Mouse (Mus musculus): Measurements from ENCODE around the gene Ddx17.

The Ddx17 gene

DNA sequence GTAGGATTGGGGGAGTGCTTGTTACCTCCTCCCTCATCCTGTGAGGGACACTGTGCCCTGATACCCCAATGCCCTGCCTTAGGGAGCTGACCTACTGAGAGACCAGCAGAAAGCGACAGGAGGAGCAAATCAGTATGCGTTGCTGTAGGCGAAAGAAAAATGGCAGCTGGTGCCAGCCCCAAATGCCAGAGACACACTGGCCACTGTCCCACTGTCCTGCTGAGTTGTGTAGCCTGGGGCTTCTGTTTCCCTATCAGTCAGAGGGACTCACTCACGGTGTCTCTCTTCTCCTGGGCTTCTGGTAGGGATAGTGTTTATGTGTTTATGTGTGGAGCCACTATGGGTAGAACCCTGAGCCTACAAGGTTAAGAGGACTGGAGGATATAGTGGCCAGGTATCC, 28.8 kb downstream of the Ddx17 start:
- DNase-seq: no peak

DNA sequence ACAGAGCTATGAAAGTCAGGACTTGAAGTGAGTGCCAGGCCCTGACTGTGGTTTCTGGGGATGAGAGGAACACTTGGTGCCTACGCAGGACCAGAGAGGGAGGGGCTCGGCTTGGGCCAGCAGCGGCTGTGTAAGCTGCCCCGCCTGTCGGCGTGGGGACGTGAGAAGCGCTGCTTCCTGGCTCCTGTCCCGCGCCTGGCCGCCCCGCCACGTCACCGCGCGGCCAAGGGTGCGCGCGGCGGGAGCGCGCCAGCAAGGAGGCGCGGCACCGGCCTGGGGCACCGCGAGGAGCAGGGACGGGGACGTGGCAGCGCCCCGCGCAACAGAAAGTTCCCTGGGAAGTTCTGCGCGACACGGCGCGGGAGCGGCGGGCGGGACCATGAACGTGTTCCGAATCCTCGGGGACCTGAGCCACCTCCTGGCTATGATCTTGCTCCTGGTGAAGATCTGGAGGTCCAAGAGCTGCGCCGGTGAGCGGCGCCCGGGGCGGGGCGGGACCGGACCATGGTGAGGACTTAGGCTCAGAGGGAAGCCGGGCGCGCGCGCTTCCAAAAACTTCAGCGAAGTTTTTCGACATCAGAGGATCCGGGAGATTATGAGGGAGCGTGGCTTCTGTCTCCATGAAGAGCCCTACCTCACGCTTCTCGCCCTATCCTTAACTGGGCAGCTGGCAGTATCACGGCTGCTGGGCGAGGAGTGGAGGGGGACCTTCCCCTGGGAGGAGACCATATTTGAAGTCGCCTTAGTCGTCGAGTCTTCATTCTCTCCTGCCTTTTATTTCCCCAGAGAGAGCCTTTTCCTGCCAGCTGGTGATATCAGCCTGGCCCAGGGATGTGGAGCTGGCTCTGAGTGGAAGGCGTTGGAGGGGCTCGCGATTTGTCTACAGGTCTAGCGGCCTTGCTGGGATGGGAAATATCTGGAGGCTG, 30.1 kb downstream of the Ddx17 start, which contains the start of gene Kdelr3:
Kdelr3 (plus strand) TSS at position 241 of the 926 bp plus-strand sequence.
- DNase-seq: peak; percentile 41

DNA sequence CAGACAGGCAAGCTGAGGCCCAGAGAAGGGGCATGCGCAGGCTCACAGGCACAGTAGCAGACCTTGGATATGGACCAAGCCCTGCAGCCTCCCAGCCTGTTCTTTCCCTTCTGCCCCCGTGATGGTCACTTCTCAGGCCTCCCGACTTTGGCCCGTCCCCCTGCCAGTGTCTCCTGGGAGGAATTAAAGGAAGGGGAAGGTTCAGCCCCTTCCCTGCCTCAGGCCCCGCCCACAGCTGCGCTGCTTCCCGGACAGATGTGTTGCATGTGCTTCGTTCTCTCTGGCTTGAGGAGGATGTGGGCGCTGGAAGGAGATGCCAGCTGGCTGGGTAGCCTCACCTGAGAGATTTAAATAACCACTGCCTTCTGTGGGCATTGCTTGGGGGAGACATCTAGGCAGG, 32.6 kb downstream of the Ddx17 start:
- no peak for DNase-seq

DNA sequence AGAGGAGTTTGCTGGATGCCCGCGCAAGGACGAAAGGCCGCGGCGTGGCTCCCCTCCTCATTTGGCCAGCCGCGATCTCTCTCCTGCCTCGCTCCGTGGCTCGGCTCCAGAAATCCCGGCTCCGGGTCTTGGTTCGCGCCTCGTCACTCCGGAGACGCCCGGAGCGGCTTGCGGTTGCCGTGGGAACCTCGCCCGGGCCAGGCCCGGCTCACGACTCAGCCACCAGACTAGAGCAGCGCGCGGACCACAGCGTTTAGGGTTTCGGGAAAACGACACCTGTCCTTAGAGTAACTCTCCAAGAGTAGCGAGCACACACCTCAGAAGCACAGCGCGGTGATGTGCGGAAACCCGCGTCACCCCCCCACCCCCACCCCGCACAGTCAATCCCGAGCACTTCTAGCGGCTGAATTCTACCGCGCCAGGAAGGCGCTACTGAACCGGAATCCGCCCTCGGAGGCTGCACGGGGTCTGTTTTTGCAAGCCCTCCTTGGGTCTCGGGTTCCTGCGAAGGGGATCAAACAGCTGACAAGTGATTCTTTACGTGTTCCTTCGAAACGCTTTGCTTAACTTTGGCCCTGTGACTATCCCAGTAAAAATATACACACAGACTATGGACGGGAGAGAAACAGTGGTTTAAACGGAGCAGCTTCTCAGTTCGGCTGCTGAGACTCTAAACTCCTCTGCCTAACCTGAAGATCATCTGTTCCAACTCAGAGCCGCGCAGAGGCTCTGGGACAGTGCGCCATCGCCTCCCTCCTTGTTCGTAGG, 34.8 kb downstream of the Ddx17 start:
- DNase-seq: peak; percentile 72

DNA sequence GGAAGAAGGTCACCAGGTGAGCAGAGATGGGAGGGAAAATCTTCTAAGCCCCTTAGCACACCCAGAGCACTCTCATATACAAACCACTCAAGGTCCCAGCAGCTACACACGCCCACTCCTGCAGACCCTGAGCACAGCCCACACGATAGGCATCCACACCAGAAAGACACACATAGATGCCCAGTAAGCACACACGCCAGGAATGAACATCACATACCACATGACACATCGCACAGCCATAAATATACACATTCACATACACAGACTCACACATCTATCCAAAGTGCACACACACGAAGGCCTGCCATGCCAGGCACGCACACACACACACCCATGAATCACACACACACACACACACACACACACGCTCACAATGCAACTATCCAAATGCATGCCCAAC, 36.1 kb downstream of the Ddx17 start:
- DNase-seq: no peak

DNA sequence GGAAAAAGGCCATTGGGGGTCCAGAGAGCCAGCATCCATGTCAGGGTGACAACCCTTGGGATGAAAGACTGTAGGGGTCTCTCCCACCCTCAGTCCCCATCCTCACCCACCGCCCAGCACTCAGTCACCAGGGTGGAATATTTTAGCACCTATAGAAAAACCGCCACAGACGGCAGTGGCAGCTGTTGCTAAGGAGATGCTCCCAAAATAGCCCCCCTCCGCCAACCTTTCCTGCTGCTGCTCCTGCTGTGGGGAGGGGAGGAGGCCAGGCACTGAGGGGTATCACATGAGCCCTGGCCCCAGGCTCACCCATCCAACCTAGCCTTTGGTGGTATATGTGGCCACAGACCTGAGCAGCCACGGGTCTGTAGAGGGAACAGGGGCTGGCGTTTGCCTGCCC, 36.5 kb downstream of the Ddx17 start:
- DNase-seq: no peak

DNA sequence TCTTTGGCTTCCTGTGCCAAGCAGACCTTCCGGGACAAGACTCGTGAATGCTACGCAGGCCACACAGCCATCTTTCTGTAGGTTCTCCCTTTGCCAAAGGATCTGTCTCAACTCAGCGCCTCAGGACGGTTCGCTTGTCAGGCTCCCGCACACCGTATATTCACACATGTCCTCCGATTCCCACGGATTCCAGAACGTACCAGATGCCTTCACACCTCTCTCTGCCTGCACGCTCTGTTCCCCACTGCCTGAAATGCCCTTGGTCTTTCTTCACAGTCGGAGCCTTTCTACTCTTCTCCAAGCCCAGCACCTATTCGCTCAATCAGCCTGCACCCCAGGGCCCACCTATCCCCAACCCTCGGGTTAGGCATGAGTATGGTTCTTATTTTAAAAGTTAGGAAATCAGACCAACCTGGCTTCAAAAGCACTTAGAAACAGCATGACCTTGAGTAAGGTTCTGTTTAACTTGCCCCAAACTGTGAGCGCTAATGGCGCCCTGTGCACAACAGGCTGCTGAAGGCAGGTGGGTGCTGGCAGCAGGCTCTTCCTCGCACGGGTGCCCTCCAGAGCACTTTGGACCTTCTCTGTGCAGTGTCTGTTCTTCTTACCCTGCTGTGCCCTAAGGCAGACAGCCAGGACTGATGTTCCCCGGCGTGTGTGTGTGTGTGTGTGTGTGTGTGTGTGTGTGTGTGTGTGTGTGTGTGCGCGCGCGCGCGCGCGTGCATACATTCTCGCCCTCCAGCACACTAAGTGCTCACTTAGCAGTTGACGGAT, 39.3 kb downstream of the Ddx17 start:
- peak; percentile 71 for DNase-seq

DNA sequence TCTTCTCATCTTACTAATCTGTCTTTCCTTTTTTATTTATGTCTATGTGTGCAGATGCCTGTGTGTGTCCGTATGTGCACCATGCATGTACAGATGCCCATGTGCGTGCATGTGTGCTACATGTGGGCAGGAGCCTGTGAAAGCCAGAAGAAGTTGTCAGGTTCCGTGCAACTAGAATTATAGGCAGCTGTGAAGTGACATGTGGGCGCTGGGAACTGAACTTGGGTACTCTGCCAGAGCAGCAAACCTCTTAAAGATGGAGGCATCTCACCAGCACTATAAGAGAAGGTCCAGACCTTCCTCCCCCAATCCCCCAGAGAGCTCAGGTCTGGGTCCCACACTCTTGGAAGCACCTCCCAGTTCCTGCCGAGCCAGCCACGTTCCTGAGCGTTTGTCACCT, 40.1 kb downstream of the Ddx17 start:
- no peak for DNase-seq

DNA sequence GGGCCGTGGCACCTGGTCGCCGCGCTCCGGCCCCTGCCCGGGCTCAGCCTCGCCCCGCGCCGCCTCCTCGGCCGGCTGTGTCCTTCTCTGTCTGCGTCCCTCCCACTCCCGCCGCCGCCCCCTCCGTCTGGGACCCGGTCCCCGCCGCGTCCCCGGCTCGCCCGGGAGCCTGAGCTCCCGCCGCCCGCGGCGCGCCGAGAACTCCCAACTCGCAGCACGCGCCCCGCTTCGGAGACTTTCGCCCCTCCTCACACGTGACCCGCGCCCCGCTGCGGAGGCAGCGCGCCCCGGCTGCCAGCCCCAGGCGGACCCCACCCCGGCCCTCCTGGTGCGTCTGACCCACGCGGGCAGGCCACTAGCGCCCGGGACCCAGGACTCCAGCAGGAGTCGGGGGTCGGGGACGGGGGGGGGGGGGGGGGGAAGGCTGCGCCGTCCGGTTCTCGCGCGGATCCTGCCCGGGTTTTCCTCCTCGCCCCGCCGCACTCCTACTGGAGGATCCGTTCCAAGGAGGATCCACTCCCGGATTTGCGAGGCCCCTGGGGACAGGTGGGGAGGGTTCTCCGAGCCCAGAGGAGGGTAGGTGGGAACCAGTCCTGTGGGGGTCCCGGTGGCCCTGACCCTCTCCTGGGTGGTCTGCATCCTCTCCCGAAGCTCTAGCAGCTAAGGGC, 40.8 kb downstream of the Ddx17 start:
- DNase-seq: peak; percentile 46

DNA sequence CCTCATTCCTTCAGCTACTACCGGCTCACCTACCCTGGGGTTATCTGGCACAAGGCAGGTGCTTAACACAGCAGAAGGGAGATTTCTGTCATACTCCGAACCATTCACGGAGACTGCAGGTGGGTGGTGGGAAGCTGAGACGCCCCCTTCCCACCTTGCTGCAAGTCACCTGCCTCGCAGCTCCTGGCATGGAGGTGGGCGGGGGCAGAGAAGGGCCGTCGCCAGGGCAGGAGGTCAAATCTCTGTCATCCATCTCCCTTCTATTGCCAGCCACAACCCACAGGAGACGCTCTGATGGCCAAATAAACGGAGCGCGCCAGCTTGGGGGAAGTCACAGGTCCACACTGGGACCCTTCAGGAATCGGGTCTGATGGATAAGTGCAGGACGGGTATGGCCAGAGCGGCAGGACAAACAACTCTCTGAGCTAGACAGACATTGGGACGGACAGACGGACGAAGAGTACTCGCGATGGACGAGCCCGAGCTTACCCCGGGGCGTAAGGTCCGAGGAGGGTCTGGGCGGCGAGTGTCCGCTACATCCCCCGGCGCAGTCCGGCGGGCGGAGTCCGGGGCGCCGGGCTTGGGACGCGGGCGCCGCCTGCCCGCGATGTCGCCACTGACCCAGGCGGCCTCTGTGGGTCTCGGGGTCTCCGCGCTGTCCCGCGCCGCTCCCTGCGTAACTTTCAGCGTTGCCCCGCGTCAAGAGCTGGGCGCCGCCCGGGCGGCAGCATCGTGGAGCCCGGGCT, 41.7 kb downstream of the Ddx17 start, which contains the start of gene Kcnj4:
Kcnj4 (minus strand) TSS at position 535 of the 746 bp plus-strand sequence.
- no peak for DNase-seq

DNA sequence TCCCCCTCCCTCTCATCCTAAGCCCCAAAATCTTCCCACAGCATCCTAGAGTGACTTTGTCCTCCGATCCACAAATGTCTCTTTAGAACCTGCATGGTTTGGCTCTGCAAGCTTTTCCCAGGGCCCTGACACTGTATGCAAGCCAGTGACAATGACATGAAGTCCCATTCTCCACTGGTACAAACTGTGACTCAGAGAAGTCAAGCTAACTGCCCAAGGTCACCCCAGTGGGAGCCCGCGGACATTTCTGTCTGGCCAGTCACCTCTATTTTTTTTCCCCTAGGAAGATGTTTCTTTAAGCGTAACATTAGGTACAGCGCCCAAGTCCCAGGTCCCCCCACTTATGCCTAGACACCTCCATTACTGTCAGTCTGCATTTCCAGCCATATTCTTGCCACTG, 43.1 kb downstream of the Ddx17 start:
- no peak for DNase-seq

DNA sequence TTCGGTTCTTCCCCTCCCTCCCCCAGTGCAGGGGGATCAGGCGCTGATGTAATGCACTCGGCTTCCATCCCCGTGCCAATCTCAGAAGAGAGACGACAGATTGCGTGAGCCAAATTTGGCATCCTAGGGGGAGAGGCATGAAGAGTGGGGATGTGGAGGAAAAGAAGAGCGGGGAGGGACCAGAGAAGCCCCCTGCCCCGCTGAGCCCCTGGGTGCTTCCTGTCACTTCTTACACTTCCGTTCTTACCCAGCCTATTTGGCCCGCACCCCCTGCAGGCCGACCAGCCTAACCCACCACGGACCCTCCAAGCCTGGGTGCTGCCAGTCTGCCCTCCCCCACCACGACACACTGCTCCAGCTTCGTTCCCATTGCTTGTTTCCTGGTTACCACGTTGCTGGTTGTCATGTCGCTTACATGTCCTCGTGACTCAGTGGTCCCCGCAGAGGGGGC, 43.6 kb downstream of the Ddx17 start:
- DNase-seq: no peak

DNA sequence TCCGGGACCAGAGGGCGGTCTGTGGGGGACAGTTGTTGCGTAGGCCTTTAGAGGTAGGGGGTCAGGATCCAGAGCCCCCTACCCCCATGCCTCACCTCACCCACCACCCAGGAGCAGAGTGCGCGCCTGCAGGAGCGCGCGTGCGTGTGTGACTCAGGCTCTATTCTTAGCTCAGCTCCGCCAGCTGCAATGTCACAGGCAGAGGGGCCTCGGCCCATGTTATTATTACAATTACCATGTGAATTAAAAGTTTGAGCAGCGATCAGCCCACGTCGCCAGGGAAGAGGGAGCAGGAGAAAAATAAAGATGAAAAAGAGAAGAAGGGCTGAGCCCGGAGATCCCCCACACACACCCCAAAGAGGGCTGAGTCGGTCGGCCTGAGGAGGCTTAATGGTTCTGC, 46.4 kb downstream of the Ddx17 start:
- no peak for DNase-seq

DNA sequence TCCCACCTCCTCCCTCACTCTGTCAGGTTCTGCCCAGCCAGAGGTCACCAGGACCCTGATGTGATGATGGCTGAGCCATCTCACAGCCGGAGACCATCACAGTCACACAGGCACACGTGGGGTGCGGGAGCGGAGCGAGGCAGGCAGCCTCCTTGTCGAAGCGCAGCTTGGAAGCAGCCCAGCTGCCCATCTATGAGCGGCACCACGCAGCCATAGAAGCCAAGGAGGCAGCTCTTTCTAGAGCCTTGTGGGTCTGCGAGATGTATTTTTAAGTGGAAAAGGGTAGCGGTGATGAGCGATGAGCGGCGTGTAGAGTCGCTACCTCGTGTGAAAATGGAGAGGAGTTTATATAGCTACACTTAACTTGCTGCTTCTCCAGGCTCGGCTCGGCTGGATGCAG, 53.0 kb downstream of the Ddx17 start:
- DNase-seq: no peak

DNA sequence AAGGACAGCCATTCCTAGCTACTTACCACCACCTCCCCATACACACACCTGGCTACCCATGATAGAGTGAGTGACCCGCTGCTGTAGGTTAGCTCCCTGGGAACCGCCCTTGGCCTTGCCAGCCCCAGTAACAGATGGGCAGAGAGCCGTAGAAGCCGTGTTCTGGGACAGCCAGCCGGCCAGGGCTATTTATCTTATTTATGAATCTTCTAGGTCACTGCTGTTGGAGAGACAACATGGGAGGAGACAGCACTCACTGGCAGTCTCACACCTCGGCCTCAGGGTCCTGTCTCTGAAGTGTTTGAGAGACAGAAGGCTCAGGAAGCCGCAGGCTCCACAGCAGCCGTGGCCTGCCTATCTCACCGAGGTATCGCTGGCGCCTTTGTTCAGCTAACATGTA, 57.1 kb downstream of the Ddx17 start:
- DNase-seq: no peak

DNA sequence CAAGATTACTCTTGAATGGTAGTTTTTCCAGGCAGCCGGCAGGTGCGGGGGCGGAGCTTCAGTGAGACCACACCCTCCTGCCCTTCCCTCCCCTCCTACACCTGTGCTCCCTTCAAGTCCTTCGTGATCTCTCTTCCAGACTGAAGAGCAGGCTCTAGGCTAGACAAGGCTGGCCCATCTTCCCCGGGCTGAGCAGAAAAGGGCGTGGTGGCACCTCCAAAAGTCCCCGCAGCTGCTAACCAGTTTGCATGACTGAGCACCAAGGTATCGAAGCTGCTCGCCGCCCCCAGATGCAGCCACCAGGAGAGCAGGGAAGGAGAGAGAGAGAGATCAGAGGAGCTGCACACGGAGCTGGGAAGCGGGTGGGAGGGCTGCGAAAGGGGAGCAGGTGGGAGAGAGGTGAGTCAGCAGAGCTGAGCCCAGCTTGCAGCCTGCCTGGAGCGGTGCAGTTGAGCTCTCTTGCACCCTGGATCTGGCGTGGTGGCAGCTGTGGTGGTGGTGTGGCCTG, 65.3 kb downstream of the Ddx17 start:
- no peak for DNase-seq

All from kidney, adult 9 months (tissue).